Mouse (Mus musculus) ovary, postnatal 14 days (tissue): Measurements from ENCODE around the gene Stc2.

Source experiments
- DNase-seq: peaks from one replicate; pipeline ENCODE4 v3.0.0; 2022; ENCODE audit warnings: low spot score

Gene Stc2

GRCm38 (mm10) chr11:31366421-31366820 is 3.5 kb downstream of the Stc2 start:
- no peak for DNase-seq

- no peak for DNase-seq
These were observed 3.9 kb downstream of the Stc2 start for GRCm38 (mm10) chr11:31365981-31366380.

- DNase-seq, result no peak
These were observed 4.6 kb downstream of the Stc2 start for GRCm38 (mm10) chr11:31365280-31365679.

GRCm38 (mm10) chr11:31362856-31363255 is 7.0 kb downstream of the Stc2 start:
- DNase-seq, result no peak

- DNase-seq, result no peak
These were observed 7.5 kb downstream of the Stc2 start for GRCm38 (mm10) chr11:31362330-31362729.

- DNase-seq, result no peak
These were observed 8.8 kb downstream of the Stc2 start for GRCm38 (mm10) chr11:31361047-31361446.

GRCm38 (mm10) chr11:31359283-31359902 is 10.5 kb downstream of the Stc2 start:
- no peak for DNase-seq

GRCm38 (mm10) chr11:31358453-31358852 is 11.4 kb downstream of the Stc2 start:
- DNase-seq, result no peak

GRCm38 (mm10) chr11:31356866-31357265 is 13.0 kb downstream of the Stc2 start:
- no peak for DNase-seq

- DNase-seq, result no peak
These were observed 14.1 kb downstream of the Stc2 start for GRCm38 (mm10) chr11:31355737-31356136.

- no peak for DNase-seq
These were observed 15.4 kb downstream of the Stc2 start for GRCm38 (mm10) chr11:31354514-31354913.
